Mouse (Mus musculus): ENCODE data around the gene a. TPM values are rescaled to one million over a fixed set of nuclear protein-coding genes. Genes with fewer than 3 reads are reported as not detected.

Gene a
- polyA plus RNA-seq, 1 experiment from 2014 or later, result not detected

GRCm38 (mm10) chr2:154818599-154818998 is 27.4 kb downstream of the a start:
- H3K27ac ChIP-seq (replicated peaks), result no peak overlapping the region
- no peak overlapping the region for H3K4me2 ChIP-seq
- H3K4me1 ChIP-seq (replicated peaks), result peaks cover 18% of the 10 kb centered on the region
- H3K27me3 ChIP-seq, result no peaks in the 10 kb centered on the region
- no peaks in the 10 kb centered on the region for H3K9me3 ChIP-seq
- no peak overlapping the region for H3K4me3 ChIP-seq
- 75% methylated on average over 1 of the region's 1 CpGs for WGBS
- no peak for ATAC-seq (ENCODE audit: low read depth)
- no peaks in the 10 kb centered on the region for H3K36me3 ChIP-seq
- H3K9ac ChIP-seq, result no peak overlapping the region

- Histone ChIP-seq H3K9me3 (no peaks in the 10 kb centered on the region), H3K4me1 (replicated peaks) (peaks cover 18% of the 10 kb centered on the region), H3K27me3 (no peaks in the 10 kb centered on the region), H3K27ac (replicated peaks) (no peak overlapping the region), H3K4me2 (no peak overlapping the region), H3K36me3 (no peaks in the 10 kb centered on the region), H3K4me3 (no peak overlapping the region), H3K9ac (no peak overlapping the region)
- 86% methylated on average over 1 of the region's 1 CpGs for WGBS
- no peak for ATAC-seq (ENCODE audit: low read depth)
Observed at GRCm38 (mm10) chr2:154820346-154820745, 29.1 kb downstream of the a start.

- Histone ChIP-seq H3K36me3 (no peaks in the 10 kb centered on the region), H3K4me3 (no peak overlapping the region), H3K4me2 (no peak overlapping the region), H3K4me1 (replicated peaks) (no peaks in the 10 kb centered on the region; the same call in 1 of the 2 replicates), H3K27ac (replicated peaks) (no peak overlapping the region), H3K27me3 (no peaks in the 10 kb centered on the region), H3K9me3 (no peaks in the 10 kb centered on the region), H3K9ac (no peak overlapping the region)
- ATAC-seq (ENCODE audit: low read depth), result no peak
- WGBS, result 89% methylated on average over 1 of the region's 1 CpGs
Observed at GRCm38 (mm10) chr2:154826054-154826538, 34.9 kb downstream of the a start.

GRCm38 (mm10) chr2:154827521-154827920 is 36.3 kb downstream of the a start:
- 68% methylated on average over 4 of the region's 4 CpGs for WGBS
- no peak overlapping the region for H3K4me2 ChIP-seq
- no peaks in the 10 kb centered on the region for H3K27me3 ChIP-seq
- H3K9ac ChIP-seq, result no peak overlapping the region
- no peak overlapping the region for H3K4me3 ChIP-seq
- no peak for ATAC-seq (ENCODE audit: low read depth)
- no peak overlapping the region for H3K27ac ChIP-seq (replicated peaks)
- H3K36me3 ChIP-seq, result no peaks in the 10 kb centered on the region
- H3K9me3 ChIP-seq, result no peaks in the 10 kb centered on the region
- peaks cover 8% of the 10 kb centered on the region; the same call in 1 of the 2 replicates for H3K4me1 ChIP-seq (replicated peaks)

GRCm38 (mm10) chr2:154832471-154832870 is 41.3 kb downstream of the a start:
- peaks cover 15% of the 10 kb centered on the region; the same call in 1 of the 2 replicates for H3K4me1 ChIP-seq (replicated peaks)
- H3K4me2 ChIP-seq, result no peak overlapping the region
- no peak overlapping the region for H3K9ac ChIP-seq
- no peaks in the 10 kb centered on the region for H3K27me3 ChIP-seq
- H3K9me3 ChIP-seq, result 0 out of 2 replicates have a peak, but pooled peaks cover 4% of the 10 kb centered on the region
- peak overlapping the region; percentile 19; the same call in 1 of the 2 replicates for H3K27ac ChIP-seq (replicated peaks)
- no peak overlapping the region for H3K4me3 ChIP-seq
- 46% methylated on average over 4 of the region's 4 CpGs for WGBS
- no peak for ATAC-seq (ENCODE audit: low read depth)
- H3K36me3 ChIP-seq, result 0 out of 2 replicates have a peak, but pooled peaks cover 7% of the 10 kb centered on the region

GRCm38 (mm10) chr2:154834149-154834865 is 43.1 kb downstream of the a start:
- Histone ChIP-seq H3K36me3 (0 out of 2 replicates have a peak, but pooled peaks cover 7% of the 10 kb centered on the region), H3K4me1 (replicated peaks) (peaks cover 15% of the 10 kb centered on the region; the same call in 1 of the 2 replicates), H3K4me2 (no peak overlapping the region), H3K27ac (replicated peaks) (no peak overlapping the region), H3K9me3 (0 out of 2 replicates have a peak, but pooled peaks cover 13% of the 10 kb centered on the region), H3K4me3 (no peak overlapping the region), H3K27me3 (no peaks in the 10 kb centered on the region), H3K9ac (no peak overlapping the region)
- WGBS, result 95% methylated on average over 6 of the region's 6 CpGs
- ATAC-seq (ENCODE audit: low read depth), result no peak

GRCm38 (mm10) chr2:154836537-154836936 is 45.3 kb downstream of the a start:
- no peak for ATAC-seq (ENCODE audit: low read depth)
- Histone ChIP-seq H3K36me3 (0 out of 2 replicates have a peak, but pooled peaks cover 7% of the 10 kb centered on the region), H3K4me3 (no peak overlapping the region), H3K27me3 (no peaks in the 10 kb centered on the region), H3K4me2 (no peak overlapping the region), H3K4me1 (replicated peaks) (peaks cover 15% of the 10 kb centered on the region; the same call in 1 of the 2 replicates), H3K9ac (no peak overlapping the region), H3K9me3 (peaks cover 25% of the 10 kb centered on the region), H3K27ac (replicated peaks) (no peak overlapping the region)
- 92% methylated on average over 2 of the region's 2 CpGs for WGBS

GRCm38 (mm10) chr2:154848086-154848485 is 56.9 kb downstream of the a start:
- Histone ChIP-seq H3K4me1 (replicated peaks) (peaks cover 2% of the 10 kb centered on the region), H3K27me3 (no peaks in the 10 kb centered on the region), H3K9me3 (no peaks in the 10 kb centered on the region), H3K4me2 (no peak overlapping the region), H3K9ac (no peak overlapping the region), H3K36me3 (peaks cover 7% of the 10 kb centered on the region; the same call in 1 of the 2 replicates), H3K27ac (replicated peaks) (no peak overlapping the region), H3K4me3 (no peak overlapping the region)
- no peak for ATAC-seq (ENCODE audit: low read depth)

- peaks cover 9% of the 10 kb centered on the region for H3K4me1 ChIP-seq (replicated peaks)
- no peaks in the 10 kb centered on the region for H3K27me3 ChIP-seq
- H3K36me3 ChIP-seq, result peaks cover 28% of the 10 kb centered on the region
- WGBS, result 90% methylated on average over 1 of the region's 1 CpGs
- no peak overlapping the region for H3K4me2 ChIP-seq
- no peaks in the 10 kb centered on the region for H3K9me3 ChIP-seq
- H3K4me3 ChIP-seq, result no peak overlapping the region
- ATAC-seq (ENCODE audit: low read depth), result no peak
- no peak overlapping the region for H3K9ac ChIP-seq
- no peak overlapping the region for H3K27ac ChIP-seq (replicated peaks)
Observed at GRCm38 (mm10) chr2:154855383-154855782, 64.2 kb downstream of the a start.

GRCm38 (mm10) chr2:154863672-154864071 is 72.5 kb downstream of the a start:
- Histone ChIP-seq H3K27me3 (no peaks in the 10 kb centered on the region), H3K4me3 (no peak overlapping the region), H3K36me3 (peaks cover 75% of the 10 kb centered on the region), H3K27ac (replicated peaks) (no peak overlapping the region), H3K9me3 (no peaks in the 10 kb centered on the region), H3K4me1 (replicated peaks) (no peaks in the 10 kb centered on the region), H3K4me2 (no peak overlapping the region), H3K9ac (no peak overlapping the region)
- WGBS, result 93% methylated on average over 13 of the region's 13 CpGs
- no peak for ATAC-seq (ENCODE audit: low read depth)

GRCm38 (mm10) chr2:154865696-154866095 is 74.5 kb downstream of the a start:
- Histone ChIP-seq H3K4me2 (no peak overlapping the region), H3K4me1 (replicated peaks) (no peaks in the 10 kb centered on the region), H3K27ac (replicated peaks) (no peak overlapping the region), H3K4me3 (no peak overlapping the region), H3K9me3 (no peaks in the 10 kb centered on the region), H3K9ac (no peak overlapping the region), H3K36me3 (peaks cover 86% of the 10 kb centered on the region), H3K27me3 (no peaks in the 10 kb centered on the region)
- no peak for ATAC-seq (ENCODE audit: low read depth)
- WGBS, result 82% methylated on average over 3 of the region's 3 CpGs

GRCm38 (mm10) chr2:154868106-154868505 is 76.9 kb downstream of the a start:
- no peaks in the 10 kb centered on the region for H3K9me3 ChIP-seq
- H3K4me1 ChIP-seq (replicated peaks), result no peaks in the 10 kb centered on the region
- WGBS, result 95% methylated on average over 1 of the region's 1 CpGs
- peaks cover 87% of the 10 kb centered on the region for H3K36me3 ChIP-seq
- no peak overlapping the region for H3K4me2 ChIP-seq
- H3K27me3 ChIP-seq, result no peaks in the 10 kb centered on the region
- H3K9ac ChIP-seq, result no peak overlapping the region
- H3K4me3 ChIP-seq, result no peak overlapping the region
- ATAC-seq (ENCODE audit: low read depth), result no peak
- no peak overlapping the region for H3K27ac ChIP-seq (replicated peaks)
